Mouse (Mus musculus) embryonic facial prominence, embryonic 10.5 days (tissue): ENCODE data around the gene Cfap61. TPM values are rescaled to one million over a fixed set of nuclear protein-coding genes. Genes with fewer than 3 reads are reported as not detected.

Source experiments
- polyA plus RNA-seq: library from polyadenylated mRNA; unstranded; fragments of >200 nt; fragmentation: Nextera tagmentation; extraction: Ambion mirVana; gene quantifications from 2 replicates; pipeline ENCODE4 v1.2.1, GENCODE M21; 2016

The Cfap61 gene
- polyA plus RNA-seq, 1 experiment from 2014 or later: 0.93 TPM

Other genes with a start within 250 kb of the Cfap61 start
- 160 and 162 TPM in 2 replicates for gene Naa20, start 32.7 kb upstream of the Cfap61 start, polyA plus RNA-seq
- 37.7 and 38.9 TPM in 2 replicates for gene Crnkl1, start 230 bp downstream of the Cfap61 start, polyA plus RNA-seq